Mouse (Mus musculus): ENCODE measurements around the gene Pomgnt1. TPM values are rescaled to one million over a fixed set of nuclear protein-coding genes. Genes with fewer than 3 reads are reported as not detected.
A peak's percentile ranks its signal among the peaks of the same experiment; 100 is the strongest.

Pomgnt1 gene
- polyA plus RNA-seq (2015; fragmentation: Nextera tagmentation; extraction: Ambion mirVana) = 61.5 and 65.2 TPM in 2 replicates

DNA sequence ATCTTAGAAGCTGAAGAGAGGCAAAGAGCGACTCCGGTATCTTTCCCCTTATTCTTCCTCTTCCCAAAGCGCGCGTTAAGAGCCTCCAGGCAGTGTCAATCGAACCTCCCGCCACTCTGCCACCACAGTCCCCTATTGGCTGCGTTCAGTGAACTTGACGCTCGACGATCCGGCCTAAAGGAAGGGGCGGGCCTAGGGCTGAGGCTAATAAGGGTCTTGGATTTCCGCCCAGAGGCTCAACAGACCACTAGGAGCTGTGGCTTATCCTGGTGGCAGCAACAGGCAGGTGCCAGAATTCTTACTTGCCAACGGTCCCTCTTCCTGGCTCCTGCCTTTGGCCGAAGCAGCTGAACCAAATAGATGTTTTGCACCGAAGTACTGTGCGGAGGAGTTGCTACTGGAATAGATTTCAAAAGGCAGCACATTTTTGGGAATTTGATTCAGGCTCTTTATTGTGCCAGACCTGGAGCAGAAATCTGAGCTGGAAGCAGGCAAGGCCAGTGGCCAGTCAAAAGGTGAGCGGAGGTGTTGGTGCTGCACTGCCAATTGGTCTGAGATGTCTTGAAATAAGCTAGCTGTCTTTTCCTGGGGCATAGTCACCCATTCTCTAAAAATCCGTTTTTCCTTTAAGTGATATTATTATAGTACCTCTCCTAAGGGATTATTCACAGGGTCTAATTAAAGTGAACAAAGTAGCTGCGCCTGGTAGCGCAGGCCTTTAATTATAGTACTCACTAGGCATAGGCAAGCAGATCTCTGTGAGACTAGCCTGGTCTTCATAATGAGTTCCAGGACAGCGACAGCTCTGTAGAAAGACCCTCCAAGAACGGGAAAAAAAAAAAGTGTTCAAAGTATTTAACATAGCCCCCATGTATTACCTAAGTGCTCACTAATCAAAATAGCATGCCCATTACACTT, at the start of gene Pomgnt1, which contains the start of gene Rad54l:
TSS of gene Pomgnt1 (plus strand) at position 239 of the 918 bp plus-strand sequence.
TSS of gene Rad54l (minus strand) at position 89 of the 918 bp plus-strand sequence.
- Histone ChIP-seq H3K36me3 (no peaks in the 10 kb centered on the region; the same call in 1 of the 2 replicates), H3K4me3 (replicated peaks) (peak within 1 kb of the TSS; percentile 59), H3K9ac (peak within 1 kb of the TSS; percentile 42), H3K27me3 (no peaks in the 10 kb centered on the region), H3K27ac (replicated peaks) (peak within 1 kb of the TSS; percentile 52), H3K4me2 (replicated peaks) (peak within 1 kb of the TSS; percentile 62), H3K9me3 (replicated peaks) (no peaks in the 10 kb centered on the region), H3K4me1 (peaks cover 10% of the 10 kb centered on the region)
- peak; percentile 92 for ATAC-seq (ENCODE audit: insufficient number of reproducible peaks, low FRiP score, low TSS enrichment, low read depth)
- WGBS = 3% methylated on average over 24 of the region's 24 CpGs

DNA sequence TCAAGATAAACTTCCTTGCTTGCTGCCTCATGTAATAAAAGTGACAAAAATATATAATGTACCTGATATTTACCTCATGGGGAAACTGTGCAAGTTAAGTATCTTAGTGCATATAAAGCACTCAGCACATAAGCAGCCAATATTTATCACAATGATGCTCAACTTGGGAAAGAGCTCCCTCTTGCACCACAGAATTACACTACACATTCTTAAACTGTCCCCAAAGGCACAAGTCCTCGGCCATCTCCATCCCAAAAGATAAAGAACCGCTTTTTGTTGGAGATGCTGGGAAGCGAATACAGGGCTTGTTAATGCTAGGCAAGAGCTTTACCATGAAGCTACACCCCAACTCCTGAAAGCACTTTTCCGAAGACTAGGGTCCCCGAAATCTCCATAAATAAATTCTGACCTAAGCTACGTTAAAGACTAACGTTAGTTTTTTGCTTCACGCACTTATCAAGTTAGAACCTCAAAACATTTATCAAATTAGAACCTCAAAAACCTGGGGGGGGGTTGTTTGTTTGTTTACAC, 49.4 kb upstream of the Pomgnt1 start:
- H3K36me3 ChIP-seq = peaks cover 13% of the 10 kb centered on the region; the same call in 1 of the 2 replicates
- H3K27ac ChIP-seq (replicated peaks) = peak overlapping the region; percentile 98
- peaks cover 28% of the 10 kb centered on the region for H3K4me1 ChIP-seq
- 3% methylated on average over 8 of the region's 8 CpGs for WGBS
- H3K9ac ChIP-seq = peak overlapping the region; percentile 100
- peak overlapping the region; percentile 73 for H3K4me2 ChIP-seq (replicated peaks)
- peak overlapping the region; percentile 97 for H3K4me3 ChIP-seq (replicated peaks)
- ATAC-seq (ENCODE audit: insufficient number of reproducible peaks, low FRiP score, low TSS enrichment, low read depth) = no peak
- H3K9me3 ChIP-seq (replicated peaks) = no peaks in the 10 kb centered on the region
- no peaks in the 10 kb centered on the region for H3K27me3 ChIP-seq

GRCm38 (mm10) chr4:116074861-116075620, 48.6 kb upstream of the Pomgnt1 start, which contains the start of the genes Uqcrh and Lrrc41:
Gene Uqcrh (minus strand): TSS chr4:116075071.
Gene Lrrc41 (plus strand): TSS chr4:116075269.
- Histone ChIP-seq H3K27me3 (no peaks in the 10 kb centered on the region), H3K4me3 (replicated peaks) (peak within 1 kb of the TSS; percentile 97), H3K4me2 (replicated peaks) (peak within 1 kb of the TSS; percentile 73), H3K27ac (replicated peaks) (peak within 1 kb of the TSS; percentile 98), H3K9me3 (replicated peaks) (no peaks in the 10 kb centered on the region), H3K36me3 (peaks cover 5% of the 10 kb centered on the region; the same call in 1 of the 2 replicates), H3K9ac (peak within 1 kb of the TSS; percentile 100), H3K4me1 (peaks cover 28% of the 10 kb centered on the region)
- under 1% methylated on average over 55 of the region's 55 CpGs for WGBS
- peak; percentile 96 for ATAC-seq (ENCODE audit: insufficient number of reproducible peaks, low FRiP score, low TSS enrichment, low read depth)

DNA sequence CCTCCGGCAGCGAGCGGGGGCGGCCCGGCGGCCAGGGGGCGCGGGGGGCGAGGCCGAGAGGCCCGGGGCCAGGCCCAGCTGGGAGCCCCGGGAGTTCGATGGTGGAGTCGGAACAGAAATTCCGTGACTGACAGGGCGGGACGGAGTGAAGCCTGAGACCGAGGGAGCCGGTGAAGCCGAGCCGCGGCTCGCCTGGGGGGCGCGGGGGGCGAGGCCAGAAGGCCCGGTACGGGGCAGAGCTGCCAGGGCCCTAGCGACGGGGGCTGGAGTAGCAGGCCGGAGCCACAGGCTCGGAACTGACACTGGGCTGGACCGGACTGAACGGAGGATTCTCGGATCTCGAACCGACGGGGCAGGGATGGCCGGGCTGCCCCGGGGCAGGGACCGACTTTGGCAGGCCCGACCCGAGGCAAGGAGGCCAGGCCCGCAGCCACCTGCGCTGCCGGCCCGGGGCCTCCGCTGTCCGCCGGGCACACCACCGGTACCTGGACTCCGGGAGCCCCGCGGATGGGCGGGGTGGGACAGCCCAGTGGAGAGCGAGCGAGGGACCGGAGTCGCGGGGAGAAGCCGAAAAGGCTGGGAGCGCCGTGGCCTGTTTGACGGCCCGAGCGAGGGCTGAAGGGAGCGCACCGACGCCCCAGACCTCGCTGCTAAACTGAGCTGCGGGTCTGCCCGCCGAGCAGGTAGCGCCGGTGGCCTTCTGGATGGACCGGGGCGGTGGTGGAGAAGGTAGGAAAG, 47.8 kb upstream of the Pomgnt1 start:
- Histone ChIP-seq H3K27me3 (no peaks in the 10 kb centered on the region), H3K36me3 (peaks cover 6% of the 10 kb centered on the region), H3K4me2 (replicated peaks) (peak overlapping the region; percentile 73), H3K9me3 (replicated peaks) (no peaks in the 10 kb centered on the region), H3K9ac (peak overlapping the region; percentile 100), H3K4me3 (replicated peaks) (peak overlapping the region; percentile 97), H3K27ac (replicated peaks) (peak overlapping the region; percentile 98), H3K4me1 (peaks cover 28% of the 10 kb centered on the region)
- peak; percentile 68 for ATAC-seq (ENCODE audit: insufficient number of reproducible peaks, low FRiP score, low TSS enrichment, low read depth)
- 1% methylated on average over 77 of the region's 77 CpGs for WGBS

- WGBS = 2% methylated on average over 37 of the region's 37 CpGs
- Histone ChIP-seq H3K4me3 (replicated peaks) (peak overlapping the region; percentile 97), H3K9me3 (replicated peaks) (no peaks in the 10 kb centered on the region), H3K4me2 (replicated peaks) (peak overlapping the region; percentile 73), H3K9ac (peak overlapping the region; percentile 100), H3K27ac (replicated peaks) (peak overlapping the region; percentile 98), H3K27me3 (no peaks in the 10 kb centered on the region), H3K4me1 (peaks cover 28% of the 10 kb centered on the region), H3K36me3 (peaks cover 14% of the 10 kb centered on the region)
- peak; percentile 11; the same call in 1 of the 2 replicates for ATAC-seq (ENCODE audit: insufficient number of reproducible peaks, low FRiP score, low TSS enrichment, low read depth)
These were observed 47.0 kb upstream of the Pomgnt1 start for GRCm38 (mm10) chr4:116076369-116077231.

GRCm38 (mm10) chr4:116077240-116078095, 46.2 kb upstream of the Pomgnt1 start:
- ATAC-seq (ENCODE audit: insufficient number of reproducible peaks, low FRiP score, low TSS enrichment, low read depth) = no peak
- no peaks in the 10 kb centered on the region for H3K27me3 ChIP-seq
- H3K4me1 ChIP-seq = peaks cover 28% of the 10 kb centered on the region
- peak overlapping the region; percentile 98 for H3K27ac ChIP-seq (replicated peaks)
- no peaks in the 10 kb centered on the region for H3K9me3 ChIP-seq (replicated peaks)
- peaks cover 20% of the 10 kb centered on the region for H3K36me3 ChIP-seq
- H3K9ac ChIP-seq = peak overlapping the region; percentile 100
- H3K4me2 ChIP-seq (replicated peaks) = peak overlapping the region; percentile 73
- 54% methylated on average over 3 of the region's 3 CpGs for WGBS
- H3K4me3 ChIP-seq (replicated peaks) = peak overlapping the region; percentile 97

- H3K27me3 ChIP-seq = no peaks in the 10 kb centered on the region
- 87% methylated on average over 23 of the region's 23 CpGs for WGBS
- no peaks in the 10 kb centered on the region for H3K9me3 ChIP-seq (replicated peaks)
- H3K4me3 ChIP-seq (replicated peaks) = no peak overlapping the region
- no peak for ATAC-seq (ENCODE audit: insufficient number of reproducible peaks, low FRiP score, low TSS enrichment, low read depth)
- no peak overlapping the region for H3K27ac ChIP-seq (replicated peaks)
- no peak overlapping the region for H3K9ac ChIP-seq
- H3K4me1 ChIP-seq = no peaks in the 10 kb centered on the region
- peaks cover 92% of the 10 kb centered on the region for H3K36me3 ChIP-seq
- H3K4me2 ChIP-seq (replicated peaks) = no peak overlapping the region
These were observed 35.0 kb upstream of the Pomgnt1 start for GRCm38 (mm10) chr4:116088510-116089249.

GRCm38 (mm10) chr4:116096291-116096690, 27.3 kb upstream of the Pomgnt1 start:
- H3K27ac ChIP-seq (replicated peaks) = no peak overlapping the region
- H3K9ac ChIP-seq = no peak overlapping the region
- H3K4me3 ChIP-seq (replicated peaks) = no peak overlapping the region
- no peaks in the 10 kb centered on the region for H3K9me3 ChIP-seq (replicated peaks)
- whole genome bisulfite sequencing = 91% methylated on average over 10 of the region's 10 CpGs
- no peaks in the 10 kb centered on the region for H3K4me1 ChIP-seq
- no peak for ATAC-seq (ENCODE audit: insufficient number of reproducible peaks, low FRiP score, low TSS enrichment, low read depth)
- H3K4me2 ChIP-seq (replicated peaks) = no peak overlapping the region
- peaks cover 83% of the 10 kb centered on the region for H3K36me3 ChIP-seq
- no peaks in the 10 kb centered on the region for H3K27me3 ChIP-seq

DNA sequence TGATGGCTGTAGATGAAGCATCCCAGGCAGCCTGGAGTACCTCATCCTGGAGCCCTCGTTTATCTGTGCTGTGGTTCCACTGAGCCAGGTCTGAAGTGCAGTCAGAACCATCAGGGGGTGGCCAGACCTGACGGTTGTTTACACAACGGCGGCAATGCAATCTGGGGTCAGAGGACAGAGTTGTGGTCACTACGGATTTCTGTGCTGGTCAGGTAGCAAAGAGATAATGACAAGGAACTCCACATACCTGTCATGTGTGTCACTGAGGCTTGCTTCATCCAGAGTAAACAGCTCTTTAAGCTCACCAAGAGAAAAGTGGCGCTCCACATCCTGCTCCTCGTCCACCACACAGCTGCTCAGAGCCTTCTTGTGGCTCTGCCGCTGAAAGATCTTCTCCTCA, 26.4 kb upstream of the Pomgnt1 start:
- ATAC-seq (ENCODE audit: insufficient number of reproducible peaks, low FRiP score, low TSS enrichment, low read depth) = no peak
- no peak overlapping the region for H3K4me2 ChIP-seq (replicated peaks)
- no peaks in the 10 kb centered on the region for H3K4me1 ChIP-seq
- H3K36me3 ChIP-seq = peaks cover 78% of the 10 kb centered on the region
- no peaks in the 10 kb centered on the region for H3K9me3 ChIP-seq (replicated peaks)
- H3K9ac ChIP-seq = no peak overlapping the region
- no peak overlapping the region for H3K4me3 ChIP-seq (replicated peaks)
- H3K27me3 ChIP-seq = no peaks in the 10 kb centered on the region
- WGBS = 85% methylated on average over 8 of the region's 8 CpGs
- no peak overlapping the region for H3K27ac ChIP-seq (replicated peaks)

All from embryonic facial prominence, embryonic 15.5 days (tissue).